Mouse (Mus musculus): ENCODE measurements around the gene Card11.

The Card11 gene

GRCm38 (mm10) chr5:140891080-140891479 lies 109.3 kb downstream of the Card11 start:
- no peak for DNase-seq

GRCm38 (mm10) chr5:140890050-140890449 lies 110.3 kb downstream of the Card11 start:
- no peak for DNase-seq

GRCm38 (mm10) chr5:140889539-140889938 lies 110.8 kb downstream of the Card11 start:
- DNase-seq, result peak; percentile 38

GRCm38 (mm10) chr5:140887871-140888270 lies 112.5 kb downstream of the Card11 start:
- DNase-seq, result no peak

GRCm38 (mm10) chr5:140884966-140885365 lies 115.4 kb downstream of the Card11 start:
- DNase-seq, result no peak

GRCm38 (mm10) chr5:140882391-140882790 lies 118.0 kb downstream of the Card11 start:
- DNase-seq, result no peak

- DNase-seq, result no peak
These were observed 120.2 kb downstream of the Card11 start for GRCm38 (mm10) chr5:140880151-140880550.

GRCm38 (mm10) chr5:140878644-140879043 lies 121.7 kb downstream of the Card11 start:
- no peak for DNase-seq

GRCm38 (mm10) chr5:140873736-140874307 lies 126.6 kb downstream of the Card11 start:
- no peak for DNase-seq

- no peak for DNase-seq
These were observed 127.3 kb downstream of the Card11 start for GRCm38 (mm10) chr5:140873039-140873551.

GRCm38 (mm10) chr5:140872532-140873038 lies 127.8 kb downstream of the Card11 start:
- DNase-seq, result no peak

- no peak for DNase-seq
These were observed 129.1 kb downstream of the Card11 start for GRCm38 (mm10) chr5:140871241-140871640.

- peak; percentile 54 for DNase-seq
These were observed 131.3 kb downstream of the Card11 start for GRCm38 (mm10) chr5:140869034-140869433.

GRCm38 (mm10) chr5:140859730-140860129 lies 140.7 kb downstream of the Card11 start:
- no peak for DNase-seq

GRCm38 (mm10) chr5:140858335-140858734 lies 142.0 kb downstream of the Card11 start:
- DNase-seq, result no peak

GRCm38 (mm10) chr5:140857432-140858154 lies 142.8 kb downstream of the Card11 start:
- peak; percentile 40 for DNase-seq

- no peak for DNase-seq
These were observed 144.4 kb downstream of the Card11 start for GRCm38 (mm10) chr5:140855909-140856530.

- DNase-seq, result no peak
These were observed 145.7 kb downstream of the Card11 start for GRCm38 (mm10) chr5:140854700-140855099.

GRCm38 (mm10) chr5:140853723-140854122 lies 146.7 kb downstream of the Card11 start:
- no peak for DNase-seq

- DNase-seq, result no peak
These were observed 147.9 kb downstream of the Card11 start for GRCm38 (mm10) chr5:140852435-140852996.

- DNase-seq, result peak; percentile 37
These were observed 153.1 kb downstream of the Card11 start for GRCm38 (mm10) chr5:140847300-140847729.

- no peak for DNase-seq
These were observed 158.4 kb downstream of the Card11 start for GRCm38 (mm10) chr5:140841942-140842341.

GRCm38 (mm10) chr5:140831064-140831431 lies 169.3 kb downstream of the Card11 start:
- no peak for DNase-seq
